Mouse (Mus musculus) embryonic facial prominence, embryonic 10.5 days (tissue): ENCODE measurements around the gene Ccl20. TPM values are rescaled to one million over a fixed set of nuclear protein-coding genes. Genes with fewer than 3 reads are reported as not detected.

ENCODE experiments used
- DNase-seq: peaks from one replicate; pipeline ENCODE4 v3.0.0-alpha.2; 2017; ENCODE audit warnings: low spot score
- H3K27ac ChIP-seq: fragments of 300-500 bp; sonication (generic); replicated peaks from 2 replicates; pipeline ENCODE4 v1.5.1; 2016; ENCODE audit warnings: mild to moderate bottlenecking
- H3K27me3 ChIP-seq: fragments of 300-500 bp; sonication (generic); replicated peaks from 2 replicates; pipeline ENCODE4 v1.6.1; 2016; ENCODE audit warnings: low read depth, mild to moderate bottlenecking; ENCODE audit not compliant: poor library complexity, severe bottlenecking
- H3K36me3 ChIP-seq: fragments of 300-500 bp; sonication (generic); replicated peaks from 2 replicates; pipeline ENCODE4 v1.6.1; 2016; ENCODE audit warnings: mild to moderate bottlenecking, moderate library complexity
- H3K4me1 ChIP-seq: fragments of 300-500 bp; sonication (generic); 2 replicates; pipeline ENCODE4 v1.6.1; 2016
- H3K4me3 ChIP-seq: fragments of 300-500 bp; sonication (generic); 2 replicates; pipeline ENCODE4 v1.5.1; 2016; ENCODE audit warnings: mild to moderate bottlenecking, moderate library complexity
- H3K9me3 ChIP-seq: fragments of 300-500 bp; sonication (generic); 2 replicates; pipeline ENCODE4 v1.6.1; 2016; ENCODE audit warnings: mild to moderate bottlenecking
- WGBS: fragments of 180-500 bp; shearing (Covaris S2); methylation state at CpG from one replicate; pipeline ENCODE4 v1.1.7; 2016; 5-methylcytosine and 5-hydroxymethylcytosine counted together
- polyA plus RNA-seq: library from polyadenylated mRNA; unstranded; fragments of >200 nt; fragmentation: Nextera tagmentation; extraction: Ambion mirVana; gene quantifications from 2 replicates; pipeline ENCODE4 v1.2.1, GENCODE M21; 2016

Gene Ccl20
- polyA plus RNA-seq, 1 experiment from 2014 or later = not detected

DNA sequence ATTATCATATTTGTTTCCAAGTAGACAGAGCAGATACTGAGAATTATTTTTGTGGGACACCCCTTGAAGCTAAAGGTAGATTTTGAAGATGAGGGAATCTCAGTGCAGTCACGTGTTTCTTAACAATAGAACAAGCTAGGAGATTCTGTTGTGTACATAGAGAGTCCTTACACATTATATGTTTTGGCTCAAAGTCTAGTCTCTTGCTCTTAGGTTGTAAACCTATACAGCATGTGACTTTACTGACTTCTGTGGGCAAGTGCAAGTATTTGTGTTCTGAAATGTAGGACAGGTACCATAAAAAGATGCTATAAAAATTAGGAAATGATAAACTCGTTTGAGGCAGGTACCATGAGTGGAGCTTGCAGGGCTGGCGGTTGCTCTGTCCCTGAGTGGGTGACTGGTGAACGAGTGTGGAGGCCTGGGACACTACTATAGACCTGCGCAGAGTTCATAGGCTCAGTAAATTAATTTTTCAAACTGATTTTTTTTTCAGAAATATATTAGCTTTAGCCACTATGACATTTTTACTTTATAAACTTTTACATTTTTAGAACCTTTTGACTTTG lies 9.1 kb upstream of the Ccl20 start:
- Histone ChIP-seq H3K27ac (no peak overlapping the region), H3K27me3 (no peaks in the 10 kb centered on the region), H3K4me3 (no peak overlapping the region), H3K36me3 (no peaks in the 10 kb centered on the region), H3K4me1 (no peaks in the 10 kb centered on the region), H3K9me3 (no peaks in the 10 kb centered on the region)
- 85% methylated on average over 5 of the region's 5 CpGs for WGBS
- DNase-seq = no peak

DNA sequence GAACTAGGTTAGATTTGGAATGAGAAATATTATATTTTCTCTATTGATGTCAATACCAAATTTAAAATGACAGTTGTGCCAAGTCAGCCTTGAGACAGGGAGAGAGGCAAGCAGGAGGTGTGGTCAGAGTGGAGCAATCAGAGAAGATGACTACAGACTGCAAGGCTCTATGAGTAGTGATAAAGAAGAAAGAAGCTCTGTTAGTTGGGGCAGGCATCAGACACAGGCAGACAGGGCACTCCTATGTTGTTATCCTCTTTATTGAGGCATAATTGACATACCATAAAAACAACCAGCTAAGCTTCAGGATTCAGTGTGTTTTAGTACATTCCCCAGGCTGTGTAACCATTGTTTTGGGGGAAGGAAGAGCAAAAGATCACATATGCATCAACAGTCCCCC lies 5.6 kb upstream of the Ccl20 start:
- no peak overlapping the region for H3K4me3 ChIP-seq

DNA sequence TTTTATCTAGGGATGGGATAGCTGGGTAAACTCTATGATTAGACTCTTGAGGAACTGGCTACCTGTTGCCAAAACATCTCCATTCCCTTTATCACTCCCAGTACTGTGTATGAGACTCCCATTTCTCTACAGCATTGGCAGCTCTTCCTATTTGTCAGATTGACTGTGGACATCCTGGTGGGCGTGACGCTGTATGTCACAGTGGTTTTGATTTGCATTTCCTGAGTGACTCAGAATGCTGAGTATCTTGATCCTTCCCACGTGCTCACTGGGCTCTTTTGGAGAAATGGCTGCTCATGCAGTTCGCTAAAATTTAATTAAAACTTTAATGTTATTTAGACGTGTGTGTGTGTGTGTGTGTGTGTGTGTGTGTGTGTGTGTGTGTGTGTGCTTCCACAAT lies 4.8 kb upstream of the Ccl20 start:
- Histone ChIP-seq H3K9me3 (no peaks in the 10 kb centered on the region), H3K4me3 (no peak overlapping the region), H3K27me3 (no peaks in the 10 kb centered on the region), H3K27ac (no peak overlapping the region), H3K4me1 (no peaks in the 10 kb centered on the region), H3K36me3 (no peaks in the 10 kb centered on the region)
- 71% methylated on average over 5 of the region's 5 CpGs for WGBS
- DNase-seq = no peak

More for the DNA sequence above, 5.6 kb upstream of the Ccl20 start:
- H3K4me1 ChIP-seq = no peaks in the 10 kb centered on the region
- H3K36me3 ChIP-seq = no peaks in the 10 kb centered on the region
- no peak overlapping the region for H3K27ac ChIP-seq
- no peak for DNase-seq
- no peaks in the 10 kb centered on the region for H3K9me3 ChIP-seq
- no peaks in the 10 kb centered on the region for H3K27me3 ChIP-seq

GRCm38 (mm10) chr1:83117217-83117616 lies 651 bp downstream of the Ccl20 start:
- Histone ChIP-seq H3K27ac (no peak overlapping the region), H3K4me1 (no peaks in the 10 kb centered on the region), H3K4me3 (no peak overlapping the region), H3K27me3 (no peaks in the 10 kb centered on the region), H3K36me3 (no peaks in the 10 kb centered on the region), H3K9me3 (no peaks in the 10 kb centered on the region)
- 92% methylated on average over 3 of the region's 3 CpGs for WGBS
- no peak for DNase-seq

- Histone ChIP-seq H3K9me3 (no peaks in the 10 kb centered on the region), H3K4me3 (no peak overlapping the region), H3K4me1 (no peaks in the 10 kb centered on the region), H3K27me3 (no peaks in the 10 kb centered on the region), H3K27ac (no peak overlapping the region), H3K36me3 (no peaks in the 10 kb centered on the region)
- DNase-seq = no peak
- WGBS = 89% methylated on average over 7 of the region's 7 CpGs
Observed at GRCm38 (mm10) chr1:83117661-83118060, 1.1 kb downstream of the Ccl20 start.

DNA sequence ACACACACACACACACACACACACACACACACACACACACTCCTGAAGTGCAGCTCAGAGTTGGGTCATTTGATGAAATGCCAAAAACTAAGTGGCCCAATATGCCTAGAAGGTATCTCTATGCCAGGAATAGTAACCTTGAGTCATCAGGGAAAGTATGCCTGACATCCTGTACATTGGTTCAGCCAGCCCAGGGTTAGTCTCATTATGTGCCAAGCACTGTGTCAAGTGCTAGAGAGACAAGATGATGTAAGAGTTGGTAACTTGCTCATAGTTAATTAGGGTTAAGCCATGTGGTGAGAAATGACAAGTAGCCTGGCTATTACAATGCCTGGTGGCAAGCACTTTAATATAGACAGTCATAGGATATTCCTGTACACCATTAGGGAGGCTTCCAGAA lies 3.3 kb downstream of the Ccl20 start:
- Histone ChIP-seq H3K4me3 (no peak overlapping the region), H3K36me3 (no peaks in the 10 kb centered on the region), H3K27me3 (no peaks in the 10 kb centered on the region), H3K4me1 (no peaks in the 10 kb centered on the region), H3K27ac (no peak overlapping the region), H3K9me3 (no peaks in the 10 kb centered on the region)
- DNase-seq = no peak

DNA sequence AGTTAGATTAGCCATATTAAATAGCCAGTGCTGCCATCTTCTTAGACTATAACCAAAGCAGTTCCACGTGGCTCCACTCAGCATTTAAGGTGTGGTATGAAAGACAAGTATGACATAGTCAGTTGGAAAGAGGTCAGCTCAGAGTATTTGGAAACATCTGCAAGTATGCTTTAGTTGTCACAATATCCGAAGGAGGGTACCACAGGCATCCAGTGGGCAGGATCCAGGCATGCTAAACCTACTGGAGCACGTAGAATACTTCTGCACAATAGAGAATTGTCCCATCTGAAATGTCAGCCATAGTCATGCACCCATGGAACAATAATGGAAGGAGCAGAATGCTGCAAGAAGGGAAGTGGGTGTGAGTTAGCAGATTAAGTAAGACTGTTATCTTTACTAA lies 3.7 kb downstream of the Ccl20 start:
- no peak for DNase-seq
- no peaks in the 10 kb centered on the region for H3K36me3 ChIP-seq
- 83% methylated on average over 3 of the region's 3 CpGs for WGBS

GRCm38 (mm10) chr1:83123201-83123600 lies 6.6 kb downstream of the Ccl20 start:
- no peaks in the 10 kb centered on the region for H3K4me1 ChIP-seq
- no peaks in the 10 kb centered on the region for H3K9me3 ChIP-seq
- 89% methylated on average over 2 of the region's 2 CpGs for WGBS
- no peak for DNase-seq
- H3K27ac ChIP-seq = no peak overlapping the region
- no peaks in the 10 kb centered on the region for H3K27me3 ChIP-seq
- no peak overlapping the region for H3K4me3 ChIP-seq
- H3K36me3 ChIP-seq = no peaks in the 10 kb centered on the region

More for the DNA sequence above, 3.7 kb downstream of the Ccl20 start:
- Histone ChIP-seq H3K9me3 (no peaks in the 10 kb centered on the region), H3K4me1 (no peaks in the 10 kb centered on the region), H3K27ac (no peak overlapping the region), H3K27me3 (no peaks in the 10 kb centered on the region), H3K4me3 (no peak overlapping the region)

- 79% methylated on average over 7 of the region's 7 CpGs for WGBS
- peak; percentile 10 for DNase-seq
Observed at GRCm38 (mm10) chr1:83135829-83136228, 19.3 kb downstream of the Ccl20 start.

DNA sequence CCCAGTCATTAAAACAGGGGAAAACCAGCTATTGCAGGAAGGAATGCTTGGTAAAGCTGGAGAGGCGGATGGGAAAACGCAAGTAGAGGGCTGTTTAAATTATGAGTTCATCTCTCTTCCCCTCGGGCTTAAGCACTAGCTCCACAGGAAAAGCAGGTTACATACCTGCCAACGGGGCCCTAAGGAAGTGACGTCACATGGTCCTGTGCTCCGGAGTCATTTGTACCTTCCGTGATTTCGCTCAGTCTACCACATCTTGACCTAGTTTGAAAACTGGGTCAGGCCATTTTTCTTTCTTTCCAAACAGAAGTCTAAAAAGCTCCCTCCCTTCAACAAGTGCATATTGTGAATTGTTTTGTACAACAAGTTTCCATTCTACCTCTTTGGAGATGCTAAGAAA lies 21.3 kb downstream of the Ccl20 start:
- 87% methylated on average over 8 of the region's 8 CpGs for WGBS
- Histone ChIP-seq H3K4me1 (no peaks in the 10 kb centered on the region), H3K4me3 (no peak overlapping the region), H3K36me3 (no peaks in the 10 kb centered on the region), H3K9me3 (no peaks in the 10 kb centered on the region), H3K27ac (no peak overlapping the region), H3K27me3 (no peaks in the 10 kb centered on the region)
- no peak for DNase-seq

More at GRCm38 (mm10) chr1:83135829-83136228, 19.3 kb downstream of the Ccl20 start:
- no peaks in the 10 kb centered on the region for H3K36me3 ChIP-seq
- H3K27me3 ChIP-seq = no peaks in the 10 kb centered on the region
- no peak overlapping the region for H3K4me3 ChIP-seq
- H3K27ac ChIP-seq = no peak overlapping the region
- no peaks in the 10 kb centered on the region for H3K4me1 ChIP-seq
- no peaks in the 10 kb centered on the region for H3K9me3 ChIP-seq

- 88% methylated on average over 6 of the region's 6 CpGs for WGBS
- Histone ChIP-seq H3K36me3 (no peaks in the 10 kb centered on the region), H3K4me1 (no peaks in the 10 kb centered on the region), H3K27ac (no peak overlapping the region), H3K9me3 (no peaks in the 10 kb centered on the region), H3K4me3 (no peak overlapping the region), H3K27me3 (no peaks in the 10 kb centered on the region)
- no peak for DNase-seq
Observed at GRCm38 (mm10) chr1:83138721-83139120, 22.2 kb downstream of the Ccl20 start.

- WGBS = 87% methylated on average over 8 of the region's 8 CpGs
- no peaks in the 10 kb centered on the region for H3K4me1 ChIP-seq
- no peaks in the 10 kb centered on the region for H3K27me3 ChIP-seq
- no peak overlapping the region for H3K4me3 ChIP-seq
- H3K27ac ChIP-seq = no peak overlapping the region
- DNase-seq = no peak
- no peaks in the 10 kb centered on the region for H3K36me3 ChIP-seq
- no peaks in the 10 kb centered on the region for H3K9me3 ChIP-seq
Observed at GRCm38 (mm10) chr1:83141510-83141909, 24.9 kb downstream of the Ccl20 start.

- Histone ChIP-seq H3K36me3 (no peaks in the 10 kb centered on the region), H3K27me3 (no peaks in the 10 kb centered on the region), H3K4me1 (no peaks in the 10 kb centered on the region), H3K4me3 (no peak overlapping the region), H3K27ac (no peak overlapping the region), H3K9me3 (no peaks in the 10 kb centered on the region)
- DNase-seq = no peak
- WGBS = 83% methylated on average over 5 of the region's 5 CpGs
Observed at GRCm38 (mm10) chr1:83142055-83142454, 25.5 kb downstream of the Ccl20 start.

- Histone ChIP-seq H3K4me1 (no peaks in the 10 kb centered on the region), H3K9me3 (no peaks in the 10 kb centered on the region), H3K27me3 (no peaks in the 10 kb centered on the region), H3K4me3 (no peak overlapping the region), H3K36me3 (no peaks in the 10 kb centered on the region), H3K27ac (no peak overlapping the region)
- DNase-seq = no peak
- WGBS = 89% methylated on average over 2 of the region's 2 CpGs
Observed at GRCm38 (mm10) chr1:83146547-83146946, 30.0 kb downstream of the Ccl20 start.
